ENCODE assay signal across 7 mouse cellular contexts in the genomic region with DNA sequence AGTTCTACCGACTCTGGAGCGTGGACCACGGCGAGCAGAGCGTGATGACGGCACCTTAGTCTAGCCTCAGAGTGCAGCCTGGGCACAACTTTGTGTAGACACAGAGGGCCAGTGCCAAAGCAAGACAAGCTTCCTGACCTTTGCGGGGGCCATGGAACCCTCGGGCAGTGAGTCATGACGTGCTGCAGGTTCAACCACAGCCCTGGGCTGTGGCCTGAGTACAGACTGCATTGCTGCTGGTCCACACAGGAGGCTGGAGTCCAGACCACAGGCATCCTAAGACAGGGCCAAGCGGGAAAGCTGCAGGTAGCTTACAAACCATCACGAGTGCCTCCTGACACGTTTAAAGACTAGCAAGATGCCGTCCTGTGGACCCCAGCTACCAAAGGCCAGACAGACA. TPM values are rescaled to one million over a fixed set of nuclear protein-coding genes. Genes with fewer than 3 reads are reported as not detected.
DNase-seq lines count a peak whose midpoint lies in the region; ATAC-seq and TF ChIP-seq lines count a peak whose summit lies in the region.

No protein-coding gene starts in this region.

- H3K4me3 ChIP-seq in layer of hippocampus, adult 2 months, result no peak overlapping the region
- H3K4me3 ChIP-seq in ES-Bruce4 (ENCODE audit: low read depth, low read length), result no peak overlapping the region
- H3K4me3 ChIP-seq in embryonic facial prominence, embryonic 10.5 days, result no peak overlapping the region
- no peak overlapping the region for H3K4me3 ChIP-seq in limb, embryonic 13.5 days

- no peaks in the 10 kb centered on the region for H3K9me3 ChIP-seq in ES-Bruce4 (replicated peaks; ENCODE audit: control insufficient read depth, insufficient read depth, low read length, poor library complexity, severe bottlenecking)
- no peaks in the 10 kb centered on the region for H3K9me3 ChIP-seq in embryonic facial prominence, embryonic 10.5 days
- no peaks in the 10 kb centered on the region for H3K9me3 ChIP-seq in limb, embryonic 13.5 days

- H3K27me3 ChIP-seq in ES-Bruce4 (ENCODE audit: control insufficient read depth, insufficient read depth, low read length, poor library complexity, severe bottlenecking), result no peaks in the 10 kb centered on the region
- no peaks in the 10 kb centered on the region for H3K27me3 ChIP-seq in embryonic facial prominence, embryonic 10.5 days (replicated peaks; ENCODE audit: low read depth, poor library complexity, severe bottlenecking)
- H3K27me3 ChIP-seq in limb, embryonic 13.5 days, result no peaks in the 10 kb centered on the region

- no peak for ATAC-seq in limb, embryonic 13.5 days (ENCODE audit: low FRiP score, low read depth)

- TF ChIP-seq CTCF in layer of hippocampus, adult 2 months (conservative IDR thresholded peaks at IDR 0.05), result no peak
- TF ChIP-seq CTCF in ES-Bruce4 (IDR thresholded peaks at IDR 0.05; ENCODE audit: low read depth, low read length), result no peak

- H3K4me1 ChIP-seq in ES-Bruce4 (ENCODE audit: control insufficient read depth, insufficient read depth, low read length), result peaks cover 6% of the 10 kb centered on the region
- H3K4me1 ChIP-seq in embryonic facial prominence, embryonic 10.5 days, result peaks cover 50% of the 10 kb centered on the region
- peaks cover 21% of the 10 kb centered on the region for H3K4me1 ChIP-seq in limb, embryonic 13.5 days

- H3K9ac ChIP-seq in ES-Bruce4 (ENCODE audit: low read depth, poor library complexity, severe bottlenecking), result no peak overlapping the region
- H3K9ac ChIP-seq in limb, embryonic 13.5 days, result no peak overlapping the region

- no peak for TF ChIP-seq POLR2A in ES-Bruce4 (IDR thresholded peaks at IDR 0.05; ENCODE audit: insufficient read depth, low read length)

- 86% methylated on average over 13 of the region's 13 CpGs for WGBS in embryonic facial prominence, embryonic 10.5 days
- WGBS in limb, embryonic 13.5 days, result 91% methylated on average over 13 of the region's 13 CpGs

- peak overlapping the region; percentile 64; the same call in 1 of the 2 replicates for H3K27ac ChIP-seq in layer of hippocampus, adult 2 months
- H3K27ac ChIP-seq in ES-Bruce4 (ENCODE audit: insufficient read depth, low read length), result peak overlapping the region; percentile 65
- H3K27ac ChIP-seq in embryonic facial prominence, embryonic 10.5 days (replicated peaks), result peak overlapping the region; percentile 87
- H3K27ac ChIP-seq in limb, embryonic 13.5 days, result peak overlapping the region; percentile 58; the same call in 1 of the 2 replicates

- no peaks in the 10 kb centered on the region; the same call in 1 of the 2 replicates for H3K36me3 ChIP-seq in ES-Bruce4 (ENCODE audit: control insufficient read depth, insufficient read depth, low read length, poor library complexity, severe bottlenecking)
- peaks cover 82% of the 10 kb centered on the region for H3K36me3 ChIP-seq in embryonic facial prominence, embryonic 10.5 days (replicated peaks)
- H3K36me3 ChIP-seq in limb, embryonic 13.5 days, result peaks cover 83% of the 10 kb centered on the region

- no peak for DNase-seq in layer of hippocampus, adult 2 months (ENCODE audit: low spot score in 2 of 2)
- no peak for DNase-seq in layer of hippocampus, adult 8-10 months (ENCODE audit: low spot score in 2 of 2)
- no peak for DNase-seq in embryonic facial prominence, embryonic 10.5 days (ENCODE audit: low spot score)
- no peak for DNase-seq in spleen, postnatal 36 days (ENCODE audit: low spot score in 2 of 2)
- DNase-seq in embryo, embryonic 10 days (ENCODE audit: low spot score), result no peak

- no peak overlapping the region for H3K4me2 ChIP-seq in limb, embryonic 13.5 days (replicated peaks)

- no peak for TF ChIP-seq EP300 in ES-Bruce4 (IDR thresholded peaks at IDR 0.05; ENCODE audit: insufficient read depth, low read depth, low read length)

RNA-seq across cellular contexts. Expression of a gene that starts 13.3 kb away (rescaled TPM):
- 100 to 1,000 TPM; 109 to 115 TPM for total RNA-seq in layer of hippocampus, adult 2 months (2021)
- 100 to 1,000 TPM; 112 to 115 (median 114) TPM for total RNA-seq in layer of hippocampus, adult 8-10 months (2022)
- polyA plus RNA-seq in ES-Bruce4 (2011; ENCODE audit: insufficient read depth, insufficient read length, low read depth, missing spikeins), result 6.2 and 6.3 TPM in 2 replicates
- polyA plus RNA-seq in embryonic facial prominence, embryonic 10.5 days (2016; fragmentation: Nextera tagmentation; extraction: Ambion mirVana), result 6.3 and 7.6 TPM in 2 replicates
- polyA plus RNA-seq in limb, embryonic 13.5 days (2015; fragmentation: Nextera tagmentation; extraction: Ambion mirVana), result 6.0 and 6.1 TPM in 2 replicates

RNA-seq across cellular contexts. Expression of a gene that starts 27.3 kb away (rescaled TPM):
- total RNA-seq in layer of hippocampus, adult 2 months (2021), result 10 to 100 TPM; 28.2 to 30.2 TPM
- total RNA-seq in layer of hippocampus, adult 8-10 months (2022), result 10 to 100 TPM; 27.3 to 29.5 (median 29.0) TPM
- polyA plus RNA-seq in ES-Bruce4 (2011; ENCODE audit: insufficient read depth, insufficient read length, low read depth, missing spikeins), result 13.5 and 15.6 TPM in 2 replicates
- 43.3 and 45.3 TPM in 2 replicates for polyA plus RNA-seq in embryonic facial prominence, embryonic 10.5 days (2016; fragmentation: Nextera tagmentation; extraction: Ambion mirVana)
- 45.6 and 45.8 TPM in 2 replicates for polyA plus RNA-seq in limb, embryonic 13.5 days (2015; fragmentation: Nextera tagmentation; extraction: Ambion mirVana)
